Mouse (Mus musculus) MEL (cell line): Measurements from ENCODE around the gene Chmp2b. TPM values are rescaled to one million over a fixed set of nuclear protein-coding genes. Genes with fewer than 3 reads are reported as not detected.
A peak's percentile ranks its signal among the peaks of the same experiment; 100 is the strongest.

ENCODE experiments used
- DNase-seq: peaks from one replicate; pipeline ENCODE4 v3.0.0; 2011; ENCODE audit warnings: low read depth, low spot score
- H3K27ac ChIP-seq: 2 replicates; pipeline ENCODE4 v1.5.1; 2012; ENCODE audit warnings: low read depth, mild to moderate bottlenecking, control low read depth, low read length, moderate library complexity; ENCODE audit not compliant: control insufficient read depth
- H3K27me3 ChIP-seq, 2 experiments: fragments of 150-350 bp in 1 of 2; sonication (generic) in 1 of 2; 2 replicates each; pipeline ENCODE4 v1.6.1; 2012; ENCODE audit warnings: low read length in 2 of 2, mild to moderate bottlenecking in 2 of 2, improper control_type of control experiment in 1 of 2, moderate library complexity in 1 of 2; ENCODE audit not compliant: insufficient read depth in 2 of 2, control insufficient read depth in 1 of 2
- H3K36me3 ChIP-seq, 2 experiments: 2 replicates each; pipeline ENCODE4 v1.6.1; 2012 to 2014; ENCODE audit warnings: low read length in 2 of 2, improper control_type of control experiment in 1 of 2, inconsistent platforms in 1 of 2, mild to moderate bottlenecking in 1 of 2; ENCODE audit not compliant: insufficient read depth in 2 of 2, control insufficient read depth in 1 of 2
- H3K4me1 ChIP-seq, 2 experiments: fragments of 150-350 bp in 1 of 2; sonication (generic) in 1 of 2; 2 replicates each; pipeline ENCODE4 v1.6.1; 2012; ENCODE audit warnings: low read length in 2 of 2, improper control_type of control experiment in 1 of 2, mild to moderate bottlenecking in 1 of 2; ENCODE audit not compliant: insufficient read depth in 2 of 2, control insufficient read depth in 1 of 2
- H3K4me3 ChIP-seq, 2 experiments: fragments of 150-350 bp in 1 of 2; sonication (generic) in 1 of 2; 2 replicates each; pipeline ENCODE4 v1.5.1; 2012; ENCODE audit warnings: low read depth in 2 of 2, low read length in 2 of 2, mild to moderate bottlenecking in 2 of 2, moderate library complexity in 2 of 2, control low read depth in 1 of 2, improper control_type of control experiment in 1 of 2; ENCODE audit not compliant: control insufficient read depth in 1 of 2, insufficient read depth in 1 of 2
- H3K79me2 ChIP-seq: 2 replicates; pipeline ENCODE4 v1.6.1; 2012; ENCODE audit warnings: mild to moderate bottlenecking, low read length, moderate library complexity; ENCODE audit not compliant: control insufficient read depth, poor library complexity, insufficient read depth
- H3K9ac ChIP-seq: 2 replicates; pipeline ENCODE4 v1.6.1; 2012; ENCODE audit warnings: low read depth, mild to moderate bottlenecking, control low read depth, low read length, moderate library complexity; ENCODE audit not compliant: control insufficient read depth, poor library complexity, severe bottlenecking
- H3K9me3 ChIP-seq: fragments of 150-350 bp; sonication (generic); replicated peaks from 2 replicates; pipeline ENCODE4 v1.6.1; 2012; ENCODE audit warnings: mild to moderate bottlenecking, low read length, improper control_type of control experiment, moderate library complexity; ENCODE audit not compliant: insufficient read depth
- BHLHE40 ChIP-seq: IDR thresholded peaks from 2 replicates; pipeline ENCODE4 v1.6.1; 2012; ENCODE audit warnings: low read depth, mild to moderate bottlenecking, inconsistent platforms, low read length, improper control_type of control experiment, borderline replicate concordance
- CHD2 ChIP-seq: IDR thresholded peaks from 2 replicates; pipeline ENCODE4 v1.6.1; 2011; ENCODE audit warnings: low read length, improper control_type of control experiment
- E2F4 ChIP-seq: IDR thresholded peaks from 2 replicates; pipeline ENCODE4 v1.6.1; 2011; ENCODE audit warnings: low read depth, low read length, improper control_type of control experiment, borderline replicate concordance
- GABPA ChIP-seq: IDR thresholded peaks from 2 replicates; pipeline ENCODE4 v1.6.1; 2012; ENCODE audit warnings: low read depth, mild to moderate bottlenecking, inconsistent platforms, low read length, improper control_type of control experiment, moderate library complexity
- JUND ChIP-seq: IDR thresholded peaks from 2 replicates; pipeline ENCODE4 v1.6.1; 2011; ENCODE audit warnings: low read depth, mild to moderate bottlenecking, improper control_type of control experiment, low read length
- KAT2A ChIP-seq: conservative IDR thresholded peaks from 2 replicates; pipeline ENCODE4 v1.6.1; 2012; ENCODE audit warnings: low read depth, low read length, improper control_type of control experiment, inconsistent platforms
- MAX ChIP-seq: IDR thresholded peaks from 2 replicates; pipeline ENCODE4 v1.6.1; 2011; ENCODE audit warnings: low read length, improper control_type of control experiment
- MEF2A ChIP-seq: IDR thresholded peaks from 2 replicates; pipeline ENCODE4 v1.6.1; 2014; ENCODE audit warnings: low read depth, mild to moderate bottlenecking, inconsistent platforms, low read length, improper control_type of control experiment; ENCODE audit not compliant: poor library complexity, insufficient replicate concordance, severe bottlenecking; ENCODE audit errors: extremely low read depth
- MYC ChIP-seq: IDR thresholded peaks from 2 replicates; pipeline ENCODE4 v1.6.1; 2011; ENCODE audit warnings: low read depth, mild to moderate bottlenecking, low read length, improper control_type of control experiment, moderate library complexity
- NELFE ChIP-seq: IDR thresholded peaks from 2 replicates; pipeline ENCODE4 v1.6.1; 2011; ENCODE audit warnings: low read depth, low read length, improper control_type of control experiment
- NRF1 ChIP-seq: IDR thresholded peaks from 2 replicates; pipeline ENCODE4 v1.6.1; 2014; ENCODE audit warnings: low read depth, mild to moderate bottlenecking, inconsistent platforms, low read length, improper control_type of control experiment, moderate library complexity; ENCODE audit not compliant: poor library complexity, insufficient read depth, severe bottlenecking
- POLR2A ChIP-seq, 2 experiments: IDR thresholded peaks; 2 replicates each; pipeline ENCODE4 v1.6.1; 2011 to 2012; ENCODE audit warnings: low read length in 2 of 2, mild to moderate bottlenecking in 2 of 2, control low read depth in 1 of 2, improper control_type of control experiment in 1 of 2, low read depth in 1 of 2, moderate library complexity in 1 of 2; ENCODE audit not compliant: control insufficient read depth in 1 of 2, insufficient read depth in 1 of 2, poor library complexity in 1 of 2
- POLR2AphosphoS2 ChIP-seq: IDR thresholded peaks from 2 replicates; pipeline ENCODE4 v1.6.1; 2011; ENCODE audit warnings: low read length, improper control_type of control experiment
- RAD21 ChIP-seq: IDR thresholded peaks from 2 replicates; pipeline ENCODE4 v1.6.1; 2011; ENCODE audit warnings: mild to moderate bottlenecking, low read depth, low read length, improper control_type of control experiment
- TAL1 ChIP-seq: IDR thresholded peaks from 2 replicates; pipeline ENCODE4 v1.6.1; 2012; ENCODE audit warnings: mild to moderate bottlenecking, inconsistent platforms, low read length, moderate library complexity, mixed read lengths
- TBP ChIP-seq: IDR thresholded peaks from 2 replicates; pipeline ENCODE4 v1.8.0; 2011; ENCODE audit warnings: low read depth, low read length, improper control_type of control experiment
- UBTF ChIP-seq: IDR thresholded peaks from 2 replicates; pipeline ENCODE4 v1.6.1; 2012; ENCODE audit warnings: low read depth, mild to moderate bottlenecking, inconsistent platforms, low read length, improper control_type of control experiment, moderate library complexity, borderline replicate concordance; ENCODE audit not compliant: insufficient read depth
- USF1 ChIP-seq: IDR thresholded peaks from 2 replicates; pipeline ENCODE4 v1.6.1; 2014; ENCODE audit warnings: low read depth, mild to moderate bottlenecking, inconsistent platforms, low read length, improper control_type of control experiment, moderate library complexity
- USF2 ChIP-seq, 2 experiments: IDR thresholded peaks; 2 replicates each; pipeline ENCODE4 v1.6.1; 2011 to 2012; ENCODE audit warnings: improper control_type of control experiment in 2 of 2, low read length in 2 of 2, borderline replicate concordance in 1 of 2, inconsistent platforms in 1 of 2, low read depth in 1 of 2, mild to moderate bottlenecking in 1 of 2; ENCODE audit not compliant: insufficient read depth in 1 of 2
- ZC3H11A ChIP-seq: IDR thresholded peaks from 2 replicates; pipeline ENCODE4 v1.6.1; 2012; ENCODE audit warnings: low read depth, mild to moderate bottlenecking, inconsistent platforms, low read length, improper control_type of control experiment
- ZKSCAN1 ChIP-seq: IDR thresholded peaks from 2 replicates; pipeline ENCODE4 v1.6.1; 2012; ENCODE audit warnings: low read depth, mild to moderate bottlenecking, inconsistent platforms, low read length, improper control_type of control experiment, moderate library complexity
- ZMIZ1 ChIP-seq: IDR thresholded peaks from 2 replicates; pipeline ENCODE4 v1.6.1; 2012; ENCODE audit warnings: low read depth, mild to moderate bottlenecking, inconsistent platforms, low read length, improper control_type of control experiment, moderate library complexity
- polyA plus RNA-seq, 2 experiments: library from polyadenylated mRNA; stranded (reverse) in 1 of 2; unstranded in 1 of 2; fragments of >175 nt in 1 of 2; fragments of >200 nt in 1 of 2; gene quantifications; 2 replicates each; pipeline versions ENCODE4 v1.2.1 to v1.2.4; 2012; ENCODE audit warnings: low replicate concordance in 2 of 2, low read depth in 1 of 2; ENCODE audit not compliant: insufficient read length in 2 of 2, insufficient read depth in 1 of 2, missing spikeins in 1 of 2
- total RNA-seq: library from RNA; depleted of rRNA; stranded (reverse); fragments of 300-350 nt; gene quantifications from 2 replicates; pipeline ENCODE4 v1.2.3, GENCODE M21; 2012

Gene Chmp2b
- total and polyA plus RNA-seq, 3 experiments = 18.9 to 114 (median 25.9) TPM

DNA sequence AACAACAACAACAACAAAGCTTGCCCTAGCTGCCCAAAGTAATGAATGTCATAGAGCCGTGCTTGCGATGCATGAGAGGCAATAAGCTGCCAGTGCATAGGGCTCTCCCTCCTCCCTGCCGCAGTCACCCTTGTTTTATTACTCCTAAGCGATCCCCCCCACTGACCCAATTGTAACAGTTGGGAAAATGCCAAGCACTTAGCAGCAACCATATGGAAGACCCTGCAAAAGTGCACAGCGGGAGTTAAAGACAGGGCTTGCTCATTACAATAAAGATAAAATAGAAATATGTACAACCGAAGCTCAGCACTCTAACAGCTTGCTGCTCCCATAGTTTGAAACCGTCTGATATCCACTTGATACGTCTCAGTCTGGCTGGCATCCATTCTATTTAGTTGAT is 1.8 kb upstream of the Chmp2b start:
- Histone ChIP-seq H3K36me3 (peaks cover 0 to 3% of the 10 kb centered on the region in 2 experiments; a peak in 2 of 4 replicates), H3K27ac (no peak overlapping the region), H3K4me3 (no peak overlapping the region), H3K27me3 (no peaks in the 10 kb centered on the region), H3K9ac (no peak overlapping the region), H3K9me3 (no peaks in the 10 kb centered on the region), H3K79me2 (peaks cover 7% of the 10 kb centered on the region; the same call in 1 of the 2 replicates), H3K4me1 (peaks cover 3 to 5% of the 10 kb centered on the region in 2 experiments; a peak in 3 of 4 replicates)
- no peak for DNase-seq
- no peak for TF ChIP-seq TBP
- TF ChIP-seq TAL1 = no peak
- no peak for TF ChIP-seq MYC
- no peak for TF ChIP-seq NELFE
- no peak for TF ChIP-seq JUND
- TF ChIP-seq E2F4 = no peak
- no peak for TF ChIP-seq RAD21
- no peak for TF ChIP-seq USF1
- TF ChIP-seq MEF2A = no peak
- no peak for TF ChIP-seq UBTF
- TF ChIP-seq MAX = no peak
- TF ChIP-seq CHD2 = no peak
- TF ChIP-seq USF2 (IDR thresholded peaks at IDR 0.05; ENCODE audit: borderline replicate concordance in 1 of 2, insufficient read depth in 1 of 2, low read depth in 1 of 2, low read length in 2 of 2) = no peak
- no peak for TF ChIP-seq ZKSCAN1
- no peak for TF ChIP-seq KAT2A
- TF ChIP-seq POLR2AphosphoS2 = no peak
- TF ChIP-seq ZMIZ1 = no peak
- no peak for TF ChIP-seq BHLHE40
- no peak for TF ChIP-seq GABPA
- TF ChIP-seq NRF1 = no peak

DNA sequence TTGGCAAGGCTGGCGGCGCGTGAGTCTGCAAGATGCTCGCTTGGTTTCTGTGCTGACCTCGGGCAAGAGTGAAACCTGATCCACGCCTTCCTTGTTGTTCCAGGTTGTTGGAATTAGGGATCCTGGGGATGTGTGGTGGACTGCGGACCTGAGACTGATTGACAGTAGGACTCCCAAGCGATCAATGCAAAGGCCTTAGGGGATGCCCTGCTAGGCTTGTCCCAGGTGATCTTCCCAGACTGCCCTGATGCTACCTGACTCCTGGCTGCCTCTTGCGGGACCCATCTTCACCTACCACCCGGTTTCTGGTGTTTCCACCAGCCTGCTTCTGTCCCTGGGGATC is 309 bp upstream of the Chmp2b start:
- DNase-seq = no peak
- peak overlapping the region; percentile 82 for H3K9ac ChIP-seq
- H3K4me1 ChIP-seq = peaks cover 3 to 5% of the 10 kb centered on the region in 2 experiments; a peak in 3 of 4 replicates
- peak overlapping the region; percentile 95 to 98 for H3K4me3 ChIP-seq
- peaks cover 7% of the 10 kb centered on the region; the same call in 1 of the 2 replicates for H3K79me2 ChIP-seq
- TF ChIP-seq POLR2A (IDR thresholded peaks at IDR 0.05; ENCODE audit: control insufficient read depth in 1 of 2, insufficient read depth in 1 of 2, low read depth in 1 of 2, low read length in 2 of 2, poor library complexity in 1 of 2) (peak in 1 of 2 experiments; percentile 30; a peak in 1 of 4 replicates), ZC3H11A (no peak)
- H3K27me3 ChIP-seq = no peaks in the 10 kb centered on the region
- no peak overlapping the region for H3K27ac ChIP-seq
- peaks cover 0 to 3% of the 10 kb centered on the region in 2 experiments; a peak in 2 of 4 replicates for H3K36me3 ChIP-seq
- H3K9me3 ChIP-seq = no peaks in the 10 kb centered on the region
